Mouse (Mus musculus) embryonic fibroblast, embryonic 13.5 days (primary cell): ENCODE measurements around the gene Cenpx.

Experiments
- CTCF ChIP-seq: IDR thresholded peaks from 2 replicates; pipeline ENCODE4 v1.5.1; 2011; ENCODE audit warnings: mild to moderate bottlenecking, control low read depth, low read length, moderate library complexity, borderline replicate concordance; ENCODE audit not compliant: insufficient read depth
- POLR2A ChIP-seq: IDR thresholded peaks from 2 replicates; pipeline ENCODE4 v1.6.1; 2011; ENCODE audit warnings: low read depth, mild to moderate bottlenecking, control low read depth, low read length, moderate library complexity

DNA sequence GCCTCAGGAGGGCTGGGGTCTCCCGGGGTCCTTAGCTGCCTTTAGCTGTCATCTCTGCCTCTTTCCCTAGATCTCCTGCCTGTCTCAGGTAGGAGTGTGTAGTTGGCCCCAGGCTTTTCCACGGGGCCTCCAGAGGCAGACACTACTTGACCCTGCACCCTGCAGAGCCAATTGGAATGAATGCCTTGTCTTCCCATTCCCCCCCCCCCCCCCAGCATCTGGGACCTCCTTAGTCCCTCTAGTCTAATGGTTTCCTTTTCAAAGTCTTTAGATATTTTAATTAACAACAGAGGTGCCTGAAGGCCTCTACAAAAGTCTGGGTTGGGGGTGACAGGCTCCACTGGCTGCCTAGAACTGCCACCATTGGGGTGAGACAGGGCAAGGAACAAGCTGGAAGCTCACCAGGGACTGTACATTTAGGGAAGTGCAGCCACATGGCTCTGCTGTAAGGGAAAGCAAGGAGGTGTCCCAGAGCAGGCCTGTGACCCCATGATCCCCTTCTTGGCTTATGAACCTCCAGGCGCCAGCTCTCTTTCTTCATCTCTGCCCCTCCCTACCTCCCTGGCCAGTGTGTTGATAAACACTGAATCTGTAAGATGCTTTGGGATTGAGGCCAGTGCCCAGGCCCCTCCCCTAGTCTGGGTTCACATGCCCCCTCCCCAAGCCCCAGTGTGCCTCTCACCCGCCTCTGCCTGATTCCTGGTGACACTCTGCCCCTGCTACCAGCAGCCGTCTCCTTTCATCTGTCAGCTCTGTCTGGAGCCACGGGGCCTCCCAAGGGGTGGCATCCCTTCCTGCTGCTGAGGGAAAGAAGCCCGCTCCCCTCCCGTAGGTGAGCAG lies 8.8 kb downstream of the Cenpx start:
- TF ChIP-seq CTCF (no peak), POLR2A (no peak)
